Mouse (Mus musculus) forebrain, embryonic 13.5 days (tissue): ENCODE measurements at regions not wholly inside any gene's neighbourhood (a gene's known extent, or its start where the extent isn't known, plus 50 kb on each side); places are given as distances from the start of the nearest gene placed in this dataset.

Experiments
- ATAC-seq: fragments of 200-750 bp; cut with Nextera tagmentation; 2 replicates; pipeline ENCODE4 v1.8.0; 2017
- H3K27ac ChIP-seq: fragments of 300-500 bp; sonication (generic); 2 replicates; pipeline ENCODE4 v1.5.1; 2015; ENCODE audit warnings: inconsistent platforms, mild to moderate bottlenecking, moderate library complexity
- H3K27me3 ChIP-seq: fragments of 300-500 bp; sonication (generic); 2 replicates; pipeline ENCODE4 v1.6.1; 2015; ENCODE audit warnings: mild to moderate bottlenecking, inconsistent platforms
- H3K36me3 ChIP-seq: fragments of 300-500 bp; sonication (generic); 2 replicates; pipeline ENCODE4 v1.6.1; 2015; ENCODE audit warnings: mild to moderate bottlenecking, inconsistent platforms; ENCODE audit not compliant: poor library complexity, severe bottlenecking
- H3K4me1 ChIP-seq: fragments of 300-500 bp; sonication (generic); 2 replicates; pipeline ENCODE4 v1.6.1; 2015; ENCODE audit warnings: inconsistent platforms
- H3K4me2 ChIP-seq: fragments of 300-500 bp; sonication (generic); 2 replicates; pipeline ENCODE4 v1.6.1; 2015; ENCODE audit warnings: inconsistent platforms, mild to moderate bottlenecking, moderate library complexity
- H3K4me3 ChIP-seq: fragments of 300-500 bp; sonication (generic); 2 replicates; pipeline ENCODE4 v1.5.1; 2015; ENCODE audit warnings: mild to moderate bottlenecking, inconsistent platforms
- H3K9ac ChIP-seq: fragments of 300-500 bp; sonication (generic); 2 replicates; pipeline ENCODE4 v1.6.1; 2015; ENCODE audit warnings: mild to moderate bottlenecking, inconsistent platforms
- H3K9me3 ChIP-seq: fragments of 300-500 bp; sonication (generic); replicated peaks from 2 replicates; pipeline ENCODE4 v1.6.1; 2016; ENCODE audit warnings: inconsistent platforms
- WGBS: fragments of 180-500 bp; shearing (Covaris S2); methylation state at CpG from one replicate; pipeline ENCODE4 v1.1.7; 2015; 5-methylcytosine and 5-hydroxymethylcytosine counted together

- 77% methylated on average over 4 of the region's 4 CpGs for WGBS
- H3K4me3 ChIP-seq: no peak overlapping the region
- H3K27ac ChIP-seq: no peak overlapping the region
- H3K4me1 ChIP-seq: no peaks in the 10 kb centered on the region
- H3K9me3 ChIP-seq: 0 out of 2 replicates have a peak, but pooled peaks cover 5% of the 10 kb centered on the region
- no peaks in the 10 kb centered on the region for H3K36me3 ChIP-seq
- no peak overlapping the region for H3K9ac ChIP-seq
- no peaks in the 10 kb centered on the region for H3K27me3 ChIP-seq
- ATAC-seq: no peak
- no peak overlapping the region for H3K4me2 ChIP-seq
Observed at GRCm38 (mm10) chr10:126470838-126471491, 430.2 kb downstream of the Atp23 start.

- H3K36me3 ChIP-seq: no peaks in the 10 kb centered on the region
- H3K9me3 ChIP-seq: 0 out of 2 replicates have a peak, but pooled peaks cover 5% of the 10 kb centered on the region
- no peak overlapping the region for H3K27ac ChIP-seq
- no peak for ATAC-seq
- 86% methylated on average over 1 of the region's 1 CpGs for WGBS
- no peak overlapping the region for H3K9ac ChIP-seq
- H3K4me1 ChIP-seq: no peaks in the 10 kb centered on the region
- no peaks in the 10 kb centered on the region for H3K27me3 ChIP-seq
- H3K4me2 ChIP-seq: no peak overlapping the region
- no peak overlapping the region for H3K4me3 ChIP-seq
Observed at GRCm38 (mm10) chr10:126462770-126463169, 438.4 kb downstream of the Atp23 start.

GRCm38 (mm10) chr10:126458523-126458922 lies 442.6 kb downstream of the Atp23 start:
- no peaks in the 10 kb centered on the region for H3K4me1 ChIP-seq
- no peaks in the 10 kb centered on the region for H3K9me3 ChIP-seq
- no peak overlapping the region for H3K4me2 ChIP-seq
- ATAC-seq: peak; percentile 27; the same call in 1 of the 2 replicates
- H3K4me3 ChIP-seq: no peak overlapping the region
- no peak overlapping the region for H3K27ac ChIP-seq
- WGBS: 76% methylated on average over 5 of the region's 5 CpGs
- no peak overlapping the region for H3K9ac ChIP-seq
- H3K36me3 ChIP-seq: no peaks in the 10 kb centered on the region
- no peaks in the 10 kb centered on the region for H3K27me3 ChIP-seq

GRCm38 (mm10) chr10:126452757-126453528 lies 448.2 kb downstream of the Atp23 start:
- Histone ChIP-seq H3K27ac (no peak overlapping the region), H3K27me3 (no peaks in the 10 kb centered on the region), H3K4me2 (no peak overlapping the region), H3K9ac (no peak overlapping the region), H3K4me3 (no peak overlapping the region), H3K4me1 (0 out of 2 replicates have a peak, but pooled peaks cover 8% of the 10 kb centered on the region), H3K36me3 (no peaks in the 10 kb centered on the region), H3K9me3 (no peaks in the 10 kb centered on the region)
- no peak for ATAC-seq
- WGBS: 57% methylated on average over 15 of the region's 15 CpGs

GRCm38 (mm10) chr10:126452057-126452622 lies 449.0 kb downstream of the Atp23 start:
- H3K4me3 ChIP-seq: no peak overlapping the region
- ATAC-seq: no peak
- H3K27me3 ChIP-seq: no peaks in the 10 kb centered on the region
- no peak overlapping the region for H3K27ac ChIP-seq
- no peaks in the 10 kb centered on the region for H3K9me3 ChIP-seq
- H3K4me2 ChIP-seq: no peak overlapping the region
- H3K9ac ChIP-seq: no peak overlapping the region
- 84% methylated on average over 10 of the region's 10 CpGs for WGBS
- 0 out of 2 replicates have a peak, but pooled peaks cover 8% of the 10 kb centered on the region for H3K4me1 ChIP-seq
- H3K36me3 ChIP-seq: no peaks in the 10 kb centered on the region

GRCm38 (mm10) chr10:126431222-126431621 lies 465.3 kb downstream of the Lrig3 start:
- ATAC-seq: no peak
- H3K9me3 ChIP-seq: no peaks in the 10 kb centered on the region

GRCm38 (mm10) chr10:126430346-126430745 lies 464.4 kb downstream of the Lrig3 start:
- Histone ChIP-seq H3K4me2 (no peak overlapping the region), H3K4me1 (no peaks in the 10 kb centered on the region), H3K36me3 (no peaks in the 10 kb centered on the region), H3K4me3 (no peak overlapping the region), H3K27me3 (no peaks in the 10 kb centered on the region), H3K9me3 (no peaks in the 10 kb centered on the region), H3K27ac (no peak overlapping the region), H3K9ac (no peak overlapping the region)
- no peak for ATAC-seq
- WGBS: 88% methylated on average over 8 of the region's 8 CpGs

More at GRCm38 (mm10) chr10:126431222-126431621, 465.3 kb downstream of the Lrig3 start:
- Histone ChIP-seq H3K27me3 (no peaks in the 10 kb centered on the region), H3K4me2 (no peak overlapping the region), H3K27ac (no peak overlapping the region), H3K4me1 (no peaks in the 10 kb centered on the region), H3K9ac (no peak overlapping the region), H3K4me3 (no peak overlapping the region), H3K36me3 (no peaks in the 10 kb centered on the region)

- H3K27me3 ChIP-seq: no peaks in the 10 kb centered on the region
- H3K4me1 ChIP-seq: no peaks in the 10 kb centered on the region
- H3K9ac ChIP-seq: no peak overlapping the region
- no peaks in the 10 kb centered on the region for H3K36me3 ChIP-seq
- H3K4me2 ChIP-seq: no peak overlapping the region
- no peak overlapping the region for H3K4me3 ChIP-seq
- WGBS: 79% methylated on average over 1 of the region's 1 CpGs
- H3K9me3 ChIP-seq: no peaks in the 10 kb centered on the region
- no peak overlapping the region for H3K27ac ChIP-seq
- no peak for ATAC-seq
Observed at GRCm38 (mm10) chr10:126429502-126429901, 463.5 kb downstream of the Lrig3 start.

GRCm38 (mm10) chr10:126422066-126422465 lies 456.1 kb downstream of the Lrig3 start:
- Histone ChIP-seq H3K27ac (no peak overlapping the region), H3K27me3 (no peaks in the 10 kb centered on the region), H3K4me3 (no peak overlapping the region), H3K36me3 (no peaks in the 10 kb centered on the region), H3K9me3 (no peaks in the 10 kb centered on the region), H3K4me2 (no peak overlapping the region), H3K4me1 (peaks cover 5% of the 10 kb centered on the region; the same call in 1 of the 2 replicates), H3K9ac (no peak overlapping the region)
- no peak for ATAC-seq
- 33% methylated on average over 6 of the region's 6 CpGs for WGBS

- no peaks in the 10 kb centered on the region for H3K27me3 ChIP-seq
- H3K36me3 ChIP-seq: no peaks in the 10 kb centered on the region
- no peak overlapping the region for H3K4me2 ChIP-seq
- H3K9me3 ChIP-seq: 0 out of 2 replicates have a peak, but pooled peaks cover 3% of the 10 kb centered on the region
- H3K4me1 ChIP-seq: no peaks in the 10 kb centered on the region
- no peak for ATAC-seq
- H3K4me3 ChIP-seq: no peak overlapping the region
- no peak overlapping the region for H3K27ac ChIP-seq
- WGBS: 85% methylated on average over 7 of the region's 7 CpGs
- H3K9ac ChIP-seq: no peak overlapping the region
Observed at GRCm38 (mm10) chr10:126413786-126414185, 447.8 kb downstream of the Lrig3 start.

GRCm38 (mm10) chr10:126392235-126392634 lies 426.3 kb downstream of the Lrig3 start:
- H3K4me2 ChIP-seq: no peak overlapping the region
- H3K4me1 ChIP-seq: no peaks in the 10 kb centered on the region
- no peak overlapping the region for H3K4me3 ChIP-seq
- no peak overlapping the region for H3K27ac ChIP-seq
- H3K27me3 ChIP-seq: no peaks in the 10 kb centered on the region
- 97% methylated on average over 2 of the region's 3 CpGs for WGBS
- no peaks in the 10 kb centered on the region for H3K36me3 ChIP-seq
- H3K9ac ChIP-seq: no peak overlapping the region
- ATAC-seq: no peak
- H3K9me3 ChIP-seq: no peaks in the 10 kb centered on the region

GRCm38 (mm10) chr10:126391770-126392169 lies 425.8 kb downstream of the Lrig3 start:
- H3K4me3 ChIP-seq: no peak overlapping the region
- 89% methylated on average over 6 of the region's 6 CpGs for WGBS
- H3K9ac ChIP-seq: no peak overlapping the region
- no peak overlapping the region for H3K27ac ChIP-seq
- H3K27me3 ChIP-seq: no peaks in the 10 kb centered on the region
- no peaks in the 10 kb centered on the region for H3K36me3 ChIP-seq
- H3K9me3 ChIP-seq: no peaks in the 10 kb centered on the region
- H3K4me1 ChIP-seq: no peaks in the 10 kb centered on the region
- ATAC-seq: no peak
- H3K4me2 ChIP-seq: no peak overlapping the region
